Mouse (Mus musculus) NIH3T3 (cell line): ENCODE measurements around the gene Slc35f3.

ENCODE experiments used
- DNase-seq: peaks from one replicate; pipeline ENCODE4 v3.0.0-alpha.2; 2012; ENCODE audit warnings: low read depth

The Slc35f3 gene

DNA sequence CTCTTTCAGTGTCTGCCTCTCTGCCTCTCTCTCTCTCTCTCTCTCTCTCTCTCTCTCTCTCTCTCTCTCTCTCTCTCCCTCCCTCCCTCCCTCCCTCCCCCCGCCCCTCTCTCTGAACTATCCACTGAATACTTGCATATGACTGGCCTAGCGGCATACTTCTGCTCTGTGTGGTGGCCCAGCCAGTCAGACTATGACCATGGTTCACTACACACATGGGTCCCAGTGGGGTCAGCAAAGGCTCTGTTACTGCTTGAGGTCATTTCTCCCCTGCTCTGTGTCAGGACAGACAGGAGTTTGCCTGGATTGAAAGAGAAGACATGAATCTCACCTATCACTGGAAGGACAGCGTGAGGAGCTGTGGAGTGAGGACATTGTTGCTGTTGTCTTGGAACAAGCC lies 40.5 kb downstream of the Slc35f3 start:
- DNase-seq, result no peak

DNA sequence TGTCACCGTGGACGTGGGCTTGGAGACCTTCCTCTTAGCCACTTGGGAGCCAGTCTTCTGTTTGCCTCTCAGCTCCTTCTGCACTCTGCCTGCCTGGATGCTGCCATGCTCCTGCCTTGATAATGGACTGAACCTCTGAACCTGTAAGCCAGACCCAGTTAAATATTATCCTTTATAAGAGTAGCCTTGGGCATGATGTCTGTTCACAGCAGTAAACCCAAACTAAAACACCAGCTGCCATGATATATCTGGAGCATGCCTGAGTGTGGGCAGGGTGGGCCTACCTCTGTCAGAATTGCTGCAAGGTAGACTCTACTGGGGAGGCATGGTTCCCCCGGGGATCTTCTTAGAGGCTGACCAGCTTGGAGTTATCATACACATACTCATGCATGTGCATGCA lies 41.0 kb downstream of the Slc35f3 start:
- DNase-seq, result no peak

DNA sequence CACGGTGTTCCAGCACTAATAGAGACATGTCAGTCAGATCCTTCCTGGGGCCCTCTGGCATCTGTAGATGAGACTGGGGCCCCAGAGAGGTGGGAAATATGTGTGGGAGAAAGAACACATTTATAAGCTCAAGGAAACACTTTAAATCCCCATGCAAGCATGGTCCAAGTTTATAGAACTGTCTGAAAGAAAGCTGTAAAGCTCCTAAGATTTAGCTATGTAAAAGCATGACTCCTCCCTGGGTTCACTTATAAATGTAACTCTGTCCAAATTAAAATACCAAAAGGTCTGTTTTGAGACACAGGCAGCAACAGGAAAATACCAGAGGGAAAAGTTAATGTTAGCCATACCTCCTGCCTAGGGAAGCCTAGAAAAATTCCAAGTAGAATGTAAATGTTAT lies 42.8 kb downstream of the Slc35f3 start:
- no peak for DNase-seq

DNA sequence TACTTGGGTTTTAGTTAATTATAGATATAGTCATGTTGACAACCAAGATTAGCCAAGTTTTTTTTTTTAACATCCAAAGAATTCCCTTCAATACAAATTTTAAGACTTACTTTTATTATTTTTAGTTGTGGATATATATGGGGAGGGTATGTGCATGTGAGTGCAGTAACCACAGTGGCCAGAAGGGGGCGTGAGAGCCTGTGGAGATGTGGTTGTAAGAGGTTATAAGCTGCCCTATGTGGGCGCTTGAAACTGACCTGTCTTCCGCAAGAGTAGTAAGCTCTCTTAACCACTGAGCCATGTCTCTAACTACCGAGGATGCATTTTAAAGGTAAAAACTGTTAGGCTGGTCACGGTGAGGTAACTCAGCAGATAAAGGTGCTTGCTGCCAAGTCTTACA lies 45.1 kb downstream of the Slc35f3 start:
- no peak for DNase-seq

DNA sequence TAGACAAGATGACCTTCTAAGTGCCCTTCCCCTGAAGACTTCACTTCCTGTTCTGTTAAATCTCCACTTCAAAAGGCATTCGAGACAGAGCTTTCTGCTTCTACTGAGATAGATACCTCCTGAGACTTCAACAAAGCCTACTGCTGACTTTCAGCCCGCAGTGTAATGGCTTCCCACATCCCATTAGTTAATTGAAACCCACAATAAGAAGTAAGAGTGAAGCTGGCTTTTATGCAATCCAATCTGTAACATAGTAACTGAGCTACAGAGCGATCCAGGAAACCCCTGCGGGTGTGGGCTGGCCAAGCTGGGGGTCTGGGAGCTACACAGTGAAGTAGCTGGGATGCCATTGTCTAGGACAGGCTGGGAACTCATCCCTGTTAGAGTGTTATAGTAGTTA lies 46.7 kb downstream of the Slc35f3 start:
- no peak for DNase-seq

DNA sequence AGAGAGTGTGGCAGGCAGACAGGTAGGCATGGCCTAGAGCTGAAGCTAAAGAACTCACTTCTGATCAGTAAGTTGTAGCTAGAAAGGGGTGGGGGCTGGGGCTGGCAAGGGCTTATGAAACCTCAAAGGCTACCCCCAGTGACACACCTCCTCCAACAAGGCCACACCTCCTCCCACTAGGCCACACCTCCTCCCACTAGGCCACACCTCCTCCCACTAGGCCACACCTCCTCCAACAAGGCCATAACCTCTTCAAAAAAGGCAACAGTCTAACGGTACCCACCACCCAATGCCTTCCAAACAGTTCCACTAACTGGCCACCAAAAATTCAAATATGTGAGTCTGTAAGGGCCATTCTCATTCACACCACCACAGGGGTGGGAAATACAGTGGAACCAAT lies 54.9 kb downstream of the Slc35f3 start:
- no peak for DNase-seq

DNA sequence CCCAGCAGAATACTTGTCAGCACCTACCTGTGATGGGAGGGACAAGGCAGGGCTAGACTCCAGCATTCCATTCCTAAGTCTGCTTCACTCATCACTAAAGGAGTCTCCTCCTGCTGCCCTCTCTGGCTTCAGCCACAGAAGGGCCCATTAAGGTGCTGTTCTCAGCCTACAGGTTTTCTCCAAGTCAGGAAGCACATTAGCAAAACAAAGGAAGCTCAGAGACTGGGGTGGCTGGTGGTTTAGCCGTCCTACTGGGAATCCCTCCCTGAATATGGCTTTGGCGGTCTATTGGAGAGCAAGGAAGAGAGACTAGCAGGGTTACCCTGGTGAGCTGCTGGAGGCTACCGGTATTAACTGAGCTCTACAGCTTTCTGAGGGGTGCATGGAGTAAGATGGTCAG lies 59.6 kb downstream of the Slc35f3 start:
- DNase-seq, result no peak

DNA sequence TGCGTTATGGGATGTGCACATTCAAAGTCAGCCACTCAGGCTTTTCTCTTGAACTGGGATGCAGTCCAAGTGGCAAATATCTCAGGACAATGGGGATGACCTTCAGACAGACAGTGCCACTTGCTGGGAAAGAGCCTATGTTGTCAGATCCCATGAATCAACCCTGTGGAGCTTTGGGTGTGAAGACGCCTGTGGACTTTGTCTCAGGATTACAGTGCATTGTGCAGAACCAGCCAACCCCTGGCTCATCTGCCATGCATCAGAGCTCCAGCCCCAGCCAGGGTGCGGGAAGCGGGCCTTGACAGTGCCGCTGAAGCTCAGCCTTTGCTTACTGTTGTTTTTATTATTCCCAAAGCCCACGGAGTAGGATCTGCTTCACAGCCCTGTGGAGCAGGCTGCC lies 60.9 kb downstream of the Slc35f3 start:
- DNase-seq, result no peak

DNA sequence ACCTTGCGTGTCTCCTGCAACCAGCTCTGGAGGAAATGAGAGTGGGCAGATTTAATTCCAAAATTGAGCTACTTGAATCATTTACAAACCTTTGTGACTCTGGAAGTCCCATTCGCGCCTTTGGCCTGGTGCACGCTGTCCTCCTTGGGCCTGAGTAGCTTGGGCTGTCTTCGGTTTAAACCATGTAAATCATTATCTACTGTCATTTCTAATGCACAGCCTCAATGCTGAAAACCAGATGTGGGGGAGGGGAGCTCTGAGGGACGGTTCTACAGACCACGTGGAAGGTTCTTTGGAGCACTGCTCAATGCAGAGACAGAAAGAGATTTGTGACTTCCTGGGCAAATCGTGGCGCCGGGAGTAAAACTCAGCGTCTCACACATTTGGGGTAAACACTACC lies 61.7 kb downstream of the Slc35f3 start:
- no peak for DNase-seq

DNA sequence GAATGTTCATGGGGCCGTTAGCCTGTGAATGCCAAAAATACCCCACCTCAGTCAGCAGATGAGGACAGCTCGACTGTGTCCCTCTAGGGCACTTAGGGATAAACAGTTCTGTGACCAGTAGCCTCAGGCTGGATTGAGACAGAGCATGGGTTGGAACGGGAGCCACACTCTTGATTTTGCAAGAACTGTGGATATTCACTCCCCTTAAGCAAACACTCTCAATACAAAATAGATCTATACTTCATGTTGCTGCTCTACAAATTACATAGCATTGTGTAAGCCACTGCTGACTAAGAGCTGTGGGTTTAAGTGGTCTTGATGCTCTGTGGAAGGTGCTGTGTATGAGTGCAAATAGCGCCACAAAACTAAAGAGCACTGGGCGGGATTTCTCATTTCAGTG lies 62.3 kb downstream of the Slc35f3 start:
- no peak for DNase-seq

DNA sequence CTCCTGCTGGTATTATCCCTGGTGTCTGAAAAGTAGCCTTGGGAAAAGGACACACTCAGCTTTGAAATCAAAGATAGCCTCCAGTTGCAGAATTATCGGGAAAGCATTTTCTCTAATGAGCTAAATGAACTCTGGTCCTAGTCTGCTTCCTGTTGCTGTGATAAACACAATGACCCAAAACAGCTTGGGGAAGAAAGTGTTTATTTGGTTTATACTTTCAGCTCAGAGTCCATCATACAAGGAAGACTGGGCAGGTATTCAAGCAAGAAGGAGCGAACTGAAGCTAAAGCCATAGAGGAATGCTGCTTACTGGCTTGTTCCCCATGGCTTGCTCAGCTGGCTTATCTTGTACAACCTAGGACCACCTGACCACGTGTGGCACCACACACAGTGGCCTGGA lies 67.9 kb downstream of the Slc35f3 start:
- DNase-seq, result no peak

DNA sequence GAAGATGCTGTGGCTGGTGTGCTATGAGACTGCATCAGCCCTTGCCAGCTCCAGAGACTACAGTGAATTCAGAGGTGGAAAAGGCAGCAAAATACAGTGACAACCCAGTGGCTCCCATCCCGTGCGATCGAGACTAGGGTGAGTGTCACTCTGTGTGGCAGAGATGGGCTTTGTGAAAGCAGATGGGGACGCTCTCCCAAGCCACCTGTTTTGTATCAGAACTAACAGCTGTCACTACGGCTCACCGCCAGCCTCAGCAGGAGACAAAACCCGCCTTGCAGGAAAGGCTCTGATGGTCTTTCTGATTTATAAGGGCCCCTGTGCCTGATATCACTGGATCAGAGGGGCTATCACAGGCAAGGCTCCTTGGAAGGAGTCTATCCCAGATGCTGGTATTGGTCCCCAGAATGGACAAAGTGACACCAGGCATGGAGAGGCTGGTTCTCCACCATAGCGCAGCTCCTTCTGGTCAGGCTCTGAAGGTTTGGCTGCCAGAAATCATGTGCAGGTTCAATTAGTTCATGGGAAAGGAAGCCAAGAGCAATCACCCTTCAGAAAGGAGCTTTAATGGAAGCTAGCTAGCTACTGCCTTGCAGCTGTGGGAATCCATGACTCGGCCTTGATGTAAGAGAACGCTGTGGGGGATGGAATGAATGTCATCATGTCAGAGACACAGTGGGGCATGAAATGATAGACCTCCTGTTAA lies 70.1 kb downstream of the Slc35f3 start:
- DNase-seq, result no peak

DNA sequence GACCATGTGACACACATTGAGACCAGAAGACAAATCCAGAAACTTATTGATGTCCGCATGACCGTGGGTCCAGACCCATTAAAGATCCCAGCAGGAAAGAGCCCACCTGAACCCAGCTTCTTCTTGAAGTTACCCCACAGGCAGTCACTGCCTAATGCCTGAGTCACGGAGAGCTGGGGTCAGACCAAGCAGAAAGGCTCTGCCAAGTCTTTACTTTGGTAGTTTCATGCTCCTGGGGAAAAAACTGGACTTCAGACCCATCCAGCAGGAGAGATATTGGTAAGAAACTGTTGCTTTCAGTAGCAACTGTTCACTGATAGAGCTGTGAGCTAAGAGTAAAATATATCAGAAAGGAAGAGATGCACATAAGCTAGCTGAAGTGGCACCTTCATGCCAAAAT lies 73.5 kb downstream of the Slc35f3 start:
- no peak for DNase-seq

DNA sequence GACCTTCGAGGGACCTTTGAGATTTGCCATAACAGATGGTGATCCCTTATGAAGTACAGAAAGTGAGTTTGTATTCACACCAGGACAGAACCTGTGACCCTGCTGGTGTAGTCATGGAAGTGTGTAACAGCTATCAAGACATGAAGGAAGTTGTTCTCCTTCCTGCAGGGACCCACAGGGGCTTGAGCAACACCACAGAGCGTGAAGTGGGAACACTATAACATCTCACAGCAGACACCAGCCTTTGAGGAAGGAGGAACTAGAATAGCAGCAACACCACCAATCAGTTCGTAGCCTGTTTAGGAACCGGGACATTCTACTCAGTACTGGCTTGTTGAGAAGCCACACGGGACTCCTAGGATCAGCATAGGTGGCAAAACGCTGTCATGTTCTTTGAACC lies 81.2 kb downstream of the Slc35f3 start:
- DNase-seq, result no peak

DNA sequence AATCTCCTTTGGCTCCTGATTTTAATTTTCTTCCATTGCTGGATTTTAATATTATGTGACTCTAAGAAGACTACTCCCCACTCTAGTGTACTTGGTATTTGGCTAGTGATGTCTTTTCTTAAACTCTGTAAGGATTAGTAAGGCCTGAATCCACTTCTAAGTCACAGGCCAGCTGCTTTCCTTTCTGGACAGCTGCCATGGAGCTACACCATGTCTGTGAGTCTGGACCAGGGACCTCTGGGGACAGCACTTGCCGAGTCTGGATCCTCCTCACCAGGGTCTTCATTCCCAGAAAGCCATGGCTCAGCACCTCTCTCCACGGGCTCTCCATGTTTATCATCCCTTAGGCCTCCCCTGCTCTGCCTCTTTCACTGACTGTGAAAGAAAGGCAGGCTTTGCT lies 81.8 kb downstream of the Slc35f3 start:
- no peak for DNase-seq

DNA sequence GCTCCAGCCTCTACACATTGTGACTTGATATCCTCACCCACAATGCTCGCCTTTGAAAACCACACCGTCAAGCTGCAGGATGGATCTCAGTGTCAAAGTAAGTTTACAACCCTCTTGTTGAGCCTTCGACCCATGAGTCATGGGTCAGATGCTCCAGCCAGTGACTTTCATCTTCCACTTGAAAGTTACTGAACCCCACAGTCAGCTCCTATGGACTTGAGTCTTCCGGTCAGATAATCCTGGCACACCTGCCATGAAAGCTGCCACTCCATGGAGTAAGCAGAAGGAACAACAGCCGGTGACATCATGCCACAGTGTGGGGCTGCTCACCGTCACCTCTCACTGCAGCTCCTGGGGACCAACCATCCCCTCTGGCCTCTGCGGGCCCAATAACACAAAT lies 82.9 kb downstream of the Slc35f3 start:
- no peak for DNase-seq

DNA sequence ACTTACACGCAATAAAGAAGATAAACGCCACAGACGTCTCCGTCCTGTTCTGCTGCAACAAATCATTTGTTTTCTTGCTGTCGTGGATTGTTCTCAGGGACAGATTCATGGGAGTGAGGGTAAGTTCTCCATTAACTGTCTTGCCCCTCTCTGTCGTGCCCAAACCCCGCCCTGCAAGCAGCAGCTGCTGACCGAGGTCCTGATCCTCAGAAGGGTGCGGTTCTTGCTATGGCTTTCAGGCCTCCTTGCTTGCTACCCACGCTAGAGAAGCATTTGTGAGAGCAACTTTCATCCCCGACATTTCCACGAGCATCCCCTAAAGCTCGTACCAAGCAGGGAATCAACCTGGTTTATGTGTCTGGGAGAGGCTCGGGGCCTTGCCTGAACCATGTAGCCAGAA lies 83.9 kb downstream of the Slc35f3 start:
- DNase-seq, result peak; percentile 31

DNA sequence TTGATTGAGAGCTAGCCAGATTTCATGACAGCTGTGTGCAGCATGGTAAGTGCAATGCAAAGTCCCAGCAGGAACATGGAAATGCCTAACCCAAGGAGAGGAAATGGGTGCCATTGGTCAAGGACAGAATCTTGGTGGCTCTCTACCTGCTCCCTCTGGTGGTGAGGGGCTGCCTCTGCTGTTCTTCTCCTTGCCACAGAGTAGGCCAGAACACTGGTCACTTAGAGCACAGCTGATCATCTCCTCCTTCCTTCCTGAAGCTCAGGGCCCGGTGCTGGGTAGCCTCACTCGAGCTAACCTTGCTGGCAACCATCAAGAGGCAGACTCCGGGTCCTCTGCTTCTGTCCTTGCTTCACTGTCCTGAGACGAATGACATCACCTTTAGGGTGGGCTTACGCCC lies 84.4 kb downstream of the Slc35f3 start:
- peak; percentile 45 for DNase-seq

DNA sequence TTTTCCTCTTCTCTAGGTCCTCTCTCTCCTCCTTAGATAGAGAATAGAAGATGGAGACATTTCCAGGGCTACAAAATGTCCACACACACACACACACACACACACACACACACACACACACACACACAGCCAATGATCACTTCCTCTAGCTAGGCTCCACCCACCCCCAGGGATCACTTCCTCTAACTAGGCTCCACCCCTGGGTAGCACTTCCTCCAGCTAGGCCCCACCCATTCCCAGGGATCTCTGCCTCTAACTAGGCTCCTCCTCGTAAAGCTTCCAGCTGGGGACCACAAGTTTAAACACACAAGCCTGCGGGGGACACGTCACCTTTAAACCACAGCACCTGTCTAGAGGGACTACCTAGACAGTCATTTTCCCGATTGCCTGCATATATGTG lies 89.2 kb downstream of the Slc35f3 start:
- peak; percentile 38 for DNase-seq

DNA sequence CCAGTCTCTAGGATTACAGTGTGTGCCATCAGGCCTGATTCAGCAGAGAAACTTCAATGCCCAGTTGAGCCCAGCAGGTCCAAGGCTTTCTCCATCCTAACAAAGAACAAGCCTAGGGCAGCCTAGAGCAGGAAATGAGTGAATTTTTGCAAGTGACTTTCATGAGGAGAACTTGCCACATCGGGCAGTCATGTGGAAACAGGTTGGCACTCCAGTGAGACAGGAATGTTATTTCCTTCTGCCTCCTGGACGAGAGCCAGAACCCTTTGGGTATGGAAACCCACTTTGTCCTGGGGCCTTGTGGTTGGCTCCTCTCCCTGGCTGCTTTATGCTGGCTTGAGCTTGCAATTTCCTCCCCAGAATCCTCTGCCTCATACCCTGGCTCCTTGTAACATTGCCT lies 93.2 kb downstream of the Slc35f3 start:
- peak; percentile 23 for DNase-seq

DNA sequence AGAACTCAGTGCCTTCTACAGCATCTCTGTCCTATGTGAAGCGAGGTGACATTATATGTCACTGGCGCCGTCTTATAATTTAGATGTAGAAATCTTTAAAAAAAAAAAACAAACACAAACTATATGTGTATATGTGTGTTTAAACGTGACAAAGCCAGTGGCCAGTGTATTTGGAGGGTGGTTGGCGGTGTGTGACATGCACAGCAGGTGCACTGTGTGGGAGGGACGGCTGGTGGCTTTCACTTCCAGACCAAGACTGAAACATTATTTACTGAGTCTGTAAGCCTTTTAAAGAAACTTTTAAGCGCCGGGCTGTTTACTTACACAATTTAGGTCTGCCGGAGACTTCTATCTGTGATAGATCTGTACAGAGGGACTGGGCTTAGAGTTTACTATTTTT lies 97.0 kb downstream of the Slc35f3 start:
- DNase-seq, result no peak

DNA sequence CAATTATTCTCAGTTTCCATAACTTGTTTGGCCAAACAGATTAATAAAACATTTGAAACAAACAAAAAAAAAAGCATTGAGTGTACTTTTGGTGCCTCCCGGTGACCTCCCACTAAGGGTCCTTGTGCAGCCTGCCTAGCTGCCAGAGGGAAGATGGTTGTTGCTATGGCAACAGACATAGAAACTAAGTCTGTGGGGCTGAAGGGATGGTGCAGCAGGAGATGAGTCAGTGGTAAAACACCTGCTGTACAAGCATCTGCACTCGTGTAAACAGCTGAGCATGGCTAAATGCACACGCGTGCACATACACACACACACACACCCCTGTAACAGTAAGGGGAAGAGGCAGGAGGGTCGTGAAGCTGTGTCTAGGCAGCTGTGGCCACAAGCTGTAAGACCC lies 97.6 kb downstream of the Slc35f3 start:
- DNase-seq, result no peak

DNA sequence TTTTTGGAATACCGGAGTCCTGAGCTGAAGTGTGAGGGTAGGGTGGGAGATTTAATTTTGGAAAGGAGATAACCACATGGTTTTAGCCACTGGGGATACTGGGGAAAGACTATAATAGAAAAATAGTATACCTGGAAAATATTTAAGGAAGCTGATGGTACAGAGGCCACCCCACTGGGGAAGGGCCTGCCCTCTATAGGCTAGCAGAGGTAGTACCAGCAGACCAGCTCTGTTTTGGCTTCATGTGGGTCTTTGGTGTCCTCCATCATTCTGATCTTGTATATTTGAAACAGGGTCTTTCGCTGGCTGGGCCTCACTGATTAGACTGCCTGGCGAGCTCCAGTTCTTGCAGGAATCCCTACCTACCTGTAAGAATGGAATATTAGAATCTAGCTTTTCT lies 100.0 kb downstream of the Slc35f3 start:
- peak; percentile 16 for DNase-seq

DNA sequence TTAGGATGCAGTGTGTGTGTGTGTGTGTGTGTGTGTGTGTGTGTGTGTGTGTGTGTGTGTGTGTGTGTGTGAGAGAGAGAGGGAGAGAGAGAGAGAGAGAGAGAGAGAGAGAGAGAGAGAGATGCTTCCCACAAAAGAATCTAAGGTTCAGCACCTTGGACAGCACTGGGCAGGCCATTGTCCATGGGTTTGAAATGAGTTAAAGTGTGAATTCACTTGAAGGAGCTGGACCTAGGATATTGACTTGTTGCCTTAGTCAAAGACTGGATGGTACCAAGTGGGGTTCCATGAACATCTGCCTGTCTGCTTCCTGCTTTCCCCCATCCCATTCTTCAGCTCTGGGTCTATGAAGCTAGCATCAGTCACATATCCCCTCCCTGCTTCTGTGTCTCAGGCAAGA lies 106.2 kb downstream of the Slc35f3 start:
- DNase-seq, result peak; percentile 75

DNA sequence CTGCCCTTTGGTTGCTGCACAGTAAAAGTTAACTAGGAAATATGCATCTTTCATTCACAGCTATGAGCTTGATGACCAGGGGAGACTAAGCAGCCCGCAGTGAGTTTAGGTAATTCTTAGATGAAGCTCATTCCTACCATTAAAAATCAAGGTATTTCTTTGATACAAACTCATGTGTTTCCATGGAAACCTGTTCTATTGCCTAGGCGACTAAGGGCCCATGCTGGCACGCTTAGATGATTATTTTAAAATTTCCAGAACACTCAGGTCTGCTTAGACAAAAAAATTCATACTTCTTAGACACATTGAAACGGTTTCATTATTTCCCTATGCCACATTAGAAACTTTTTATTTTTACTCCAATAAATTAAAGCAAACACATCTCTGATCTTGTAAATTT lies 106.7 kb downstream of the Slc35f3 start:
- no peak for DNase-seq
